Mouse (Mus musculus) ZHBTc4 (cell line): ENCODE measurements around the gene Snap29.
A peak's percentile ranks its signal among the peaks of the same experiment; 100 is the strongest.

Experiments
- DNase-seq: peaks from one replicate; pipeline ENCODE4 v3.0.0-alpha.2; 2011; ENCODE audit warnings: low read depth, low spot score

Snap29 gene

DNA sequence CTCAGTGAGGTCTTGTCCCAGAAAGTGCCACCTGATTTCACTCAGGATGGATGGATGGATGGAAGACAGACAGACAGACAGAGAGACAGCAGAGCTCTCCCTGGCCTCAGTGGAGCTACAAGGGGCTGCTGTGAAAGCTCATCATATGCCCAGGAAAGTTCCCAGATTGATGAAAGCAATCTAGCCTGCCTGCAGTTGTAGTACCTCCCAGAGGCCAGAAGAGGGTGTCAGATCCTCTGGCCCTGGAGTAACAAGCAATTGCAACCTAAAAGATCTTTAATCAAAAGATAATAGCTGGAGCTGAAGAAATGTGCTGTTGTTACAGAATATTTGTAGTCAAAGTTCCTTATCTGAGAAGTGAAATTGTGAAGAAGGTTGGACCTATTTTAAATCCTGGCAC lies 68.3 kb downstream of the Snap29 start:
- DNase-seq = peak; percentile 69

DNA sequence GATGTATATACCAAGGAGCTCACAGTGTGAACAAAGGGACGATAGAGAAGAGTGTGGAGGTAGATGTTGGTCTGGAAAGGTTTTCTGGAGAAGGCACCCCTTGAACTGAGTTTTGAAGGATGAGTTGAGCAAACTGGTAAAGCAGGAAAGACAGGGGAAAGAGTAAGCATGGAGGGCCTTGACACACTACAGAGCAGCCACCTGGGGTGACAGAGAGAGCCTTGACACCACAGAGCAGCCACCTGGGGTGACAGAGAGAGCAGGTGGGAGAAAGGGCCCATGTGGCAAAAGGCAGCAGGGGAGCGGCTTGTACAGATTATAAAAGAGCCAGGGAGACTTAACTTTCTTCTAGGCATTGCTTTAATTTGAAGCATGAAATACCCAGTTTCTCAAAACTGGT lies 69.0 kb downstream of the Snap29 start:
- no peak for DNase-seq

DNA sequence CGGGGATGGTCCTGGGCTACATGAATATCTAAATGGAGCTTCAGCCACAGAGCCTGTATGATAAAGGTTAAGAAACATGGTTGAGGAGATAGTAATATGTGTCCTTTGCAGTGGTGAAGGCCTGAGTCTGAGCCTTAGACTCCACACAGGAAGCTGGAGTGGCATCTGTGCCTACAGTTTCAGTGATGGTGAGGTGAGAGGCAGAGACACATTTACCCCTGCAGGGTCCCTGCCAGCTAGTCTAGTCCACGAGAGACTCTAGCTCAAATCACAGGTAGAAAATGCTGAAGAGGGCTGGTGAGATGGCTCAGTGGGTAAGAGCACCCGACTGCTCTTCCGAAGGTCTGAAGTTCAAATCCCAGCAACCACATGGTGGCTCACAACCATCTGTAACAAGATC lies 69.5 kb downstream of the Snap29 start:
- no peak for DNase-seq

DNA sequence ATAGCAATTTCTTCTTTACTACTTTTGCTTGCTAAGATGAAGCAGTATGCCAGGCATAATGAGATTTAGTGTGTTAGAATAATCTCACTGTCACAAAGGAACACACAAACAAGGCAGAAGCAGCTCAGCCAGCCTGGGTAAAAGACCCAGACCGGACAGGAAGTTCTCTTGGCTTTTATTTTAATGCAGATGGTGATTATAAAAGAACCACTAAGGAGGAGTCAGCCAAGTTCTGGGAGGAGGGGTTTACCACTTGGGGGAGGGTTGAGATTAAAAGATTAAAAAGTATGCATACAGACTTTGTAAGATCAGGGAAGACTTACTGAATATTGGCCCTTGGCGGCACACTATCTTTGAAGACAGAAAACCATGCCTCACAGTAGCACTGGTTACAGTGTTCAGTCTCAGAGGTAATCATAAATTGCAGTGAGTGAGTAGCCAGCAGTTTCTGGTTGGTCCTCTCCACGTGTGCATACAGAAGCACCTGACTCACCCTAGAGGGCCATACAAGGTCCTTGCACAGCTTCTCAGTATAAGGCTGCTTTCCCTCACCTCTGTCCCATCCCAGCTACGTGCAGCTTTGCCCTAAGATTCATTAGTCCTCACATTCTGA lies 72.7 kb downstream of the Snap29 start:
- DNase-seq = peak; percentile 15
